Mouse (Mus musculus) hindbrain, embryonic 13.5 days (tissue): ENCODE results near the gene Olfr1033. TPM values are rescaled to one million over a fixed set of nuclear protein-coding genes. Genes with fewer than 3 reads are reported as not detected.

Experiments
- polyA plus RNA-seq: library from polyadenylated mRNA; unstranded; fragments of >200 nt; fragmentation: Nextera tagmentation; extraction: Ambion mirVana; gene quantifications from 2 replicates; pipeline ENCODE4 v1.2.1, GENCODE M21; 2015

Gene Olfr1033
- polyA plus RNA-seq, 1 experiment from 2014 or later, result not detected

Other genes with a start within 250 kb of the Olfr1033 start
- not detected in 2 replicates for gene Olfr1014, start 247.9 kb upstream of the Olfr1033 start, polyA plus RNA-seq
- gene Olfr1015, start 238.6 kb upstream of the Olfr1033 start, polyA plus RNA-seq, result not detected in 2 replicates
- not detected in 2 replicates for gene Olfr1016, start 218.1 kb upstream of the Olfr1033 start, polyA plus RNA-seq
- gene Olfr1018, start 202.2 kb upstream of the Olfr1033 start, polyA plus RNA-seq, result not detected in 2 replicates
- not detected in 2 replicates for gene Olfr1019, start 175.2 kb upstream of the Olfr1033 start, polyA plus RNA-seq
- gene Olfr1020, start 173.6 kb upstream of the Olfr1033 start, polyA plus RNA-seq, result not detected in 2 replicates
- gene Olfr1022, start 152.0 kb upstream of the Olfr1033 start, polyA plus RNA-seq, result not detected in 2 replicates
- not detected in 2 replicates for gene Olfr1023, start 135.0 kb upstream of the Olfr1033 start, polyA plus RNA-seq
- not detected in 2 replicates for gene Olfr1024, start 115.6 kb upstream of the Olfr1033 start, polyA plus RNA-seq
- gene Olfr1025-ps1, start 105.4 kb upstream of the Olfr1033 start, polyA plus RNA-seq, result not detected in 2 replicates
- not detected in 2 replicates for gene Olfr1026, start 99.1 kb upstream of the Olfr1033 start, polyA plus RNA-seq
- gene Olfr1028, start 70.2 kb upstream of the Olfr1033 start, polyA plus RNA-seq, result not detected in 2 replicates
- gene Olfr1029, start 46.7 kb upstream of the Olfr1033 start, polyA plus RNA-seq, result not detected in 2 replicates
- gene Olfr1030, start 41.4 kb upstream of the Olfr1033 start, polyA plus RNA-seq, result not detected in 2 replicates
- not detected in 2 replicates for gene Olfr1031, start 30.3 kb upstream of the Olfr1033 start, polyA plus RNA-seq
- not detected in 2 replicates for gene Olfr1032, start 15.1 kb upstream of the Olfr1033 start, polyA plus RNA-seq
- not detected in 2 replicates for gene Olfr1034, start 25.2 kb downstream of the Olfr1033 start, polyA plus RNA-seq
- not detected in 2 replicates for gene Olfr1036, start 53.4 kb downstream of the Olfr1033 start, polyA plus RNA-seq
- not detected in 2 replicates for gene Olfr1037, start 66.8 kb downstream of the Olfr1033 start, polyA plus RNA-seq
- gene Olfr1039, start 115.3 kb downstream of the Olfr1033 start, polyA plus RNA-seq, result not detected in 2 replicates
- gene Olfr1040, start 126.1 kb downstream of the Olfr1033 start, polyA plus RNA-seq, result not detected in 2 replicates
- not detected in 2 replicates for gene Olfr1042, start 141.2 kb downstream of the Olfr1033 start, polyA plus RNA-seq
- not detected in 2 replicates for gene Olfr1043, start 146.9 kb downstream of the Olfr1033 start, polyA plus RNA-seq
- not detected in 2 replicates for gene Olfr1044, start 157.2 kb downstream of the Olfr1033 start, polyA plus RNA-seq
- not detected in 2 replicates for gene Olfr52, start 165.1 kb downstream of the Olfr1033 start, polyA plus RNA-seq
- gene Olfr1045, start 182.4 kb downstream of the Olfr1033 start, polyA plus RNA-seq, result not detected in 2 replicates
- not detected in 2 replicates for gene Olfr1046, start 198.7 kb downstream of the Olfr1033 start, polyA plus RNA-seq
- gene Olfr1047, start 210.8 kb downstream of the Olfr1033 start, polyA plus RNA-seq, result not detected in 2 replicates
- not detected in 2 replicates for gene Olfr1048, start 219.7 kb downstream of the Olfr1033 start, polyA plus RNA-seq
- not detected in 2 replicates for gene Olfr1049, start 237.7 kb downstream of the Olfr1033 start, polyA plus RNA-seq